ENCODE assay signal across 36 mouse cellular contexts in the genomic region with DNA sequence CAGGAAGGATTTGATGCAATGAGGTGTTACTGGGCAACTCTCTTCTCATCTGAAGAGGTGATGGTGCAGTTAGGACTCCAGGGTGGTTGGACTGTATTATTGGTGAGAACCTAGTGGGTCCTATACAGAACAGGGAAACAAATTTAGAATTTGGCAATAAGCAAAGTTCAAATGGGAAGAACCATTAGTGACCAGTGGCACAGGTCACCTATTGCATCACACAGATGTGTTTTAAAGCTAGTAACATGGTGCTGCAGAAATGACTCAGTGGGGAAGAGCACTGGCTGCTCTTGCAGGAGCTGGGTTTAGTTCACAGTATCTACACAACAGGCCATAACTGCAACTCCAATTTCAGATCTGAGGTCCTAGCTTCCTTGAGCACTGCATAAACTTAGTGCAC. TPM values are rescaled to one million over a fixed set of nuclear protein-coding genes. Genes with fewer than 3 reads are reported as not detected.
DNase-seq lines count a peak whose midpoint lies in the region; ATAC-seq and TF ChIP-seq lines count a peak whose summit lies in the region.
"Had no signal": no experiment of that assay in that cellular context is flagged by ENCODE, and none has a peak within 500 bp of the region (broad histone marks: within the 10 kb centered on the region; RNA-seq: fewer than 3 reads in every experiment).

No protein-coding gene starts in this region.

- ATAC-seq in liver, embryonic 11.5 days (replicated peaks; ENCODE audit: low FRiP score): no peak
- ATAC-seq in liver, embryonic 15.5 days (ENCODE audit: insufficient read depth): peak; percentile 41
- ATAC-seq: forebrain, embryonic 15.5 days; hindbrain, postnatal 0 days; Patski had no signal

- peak; percentile 85 for DNase-seq in liver, adult 2 months (ENCODE audit: extremely low read depth, low read depth, low spot score)
- no peak for DNase-seq in liver, embryonic 11.5 days (ENCODE audit: low spot score)
- DNase-seq in NIH3T3 (ENCODE audit: low read depth) (peak; percentile 29), MN1 (ENCODE audit: low spot score) (no peak)
- DNase-seq in lung, postnatal 14 days: no peak
- DNase-seq in spleen, adult 18-20 months: no peak
- DNase-seq: adrenal gland, adult 2 months; adrenal gland, postnatal 25 days; B cell, adult 2 months; cerebellum, adult 11-12 months; cerebellum, adult 8-10 months; cerebellum, postnatal 10 days; cerebellum, postnatal 36 days; embryo, embryonic 11 days; gastrocnemius, postnatal 10 days; gastrocnemius, postnatal 36 days; heart, adult 2 months; heart, postnatal 14 days; heart, postnatal 4 days had no signal

- H3K4me3 ChIP-seq in liver, adult 2 months (ENCODE audit: insufficient read depth, low read depth, low read length): no peak overlapping the region
- no peak overlapping the region for H3K4me3 ChIP-seq in liver, embryonic 11.5 days (ENCODE audit: low read depth, low read length)
- H3K4me3 ChIP-seq in liver, embryonic 15.5 days (replicated peaks): no peak overlapping the region
- H3K4me3 ChIP-seq: embryonic facial prominence, embryonic 10.5 days; embryonic facial prominence, embryonic 13.5 days; erythroblast, embryonic 14.5 days; forebrain, embryonic 12.5 days; forebrain, embryonic 15.5 days; heart, adult 2 months; heart, embryonic 10.5 days; heart, embryonic 13.5 days had no signal

- no peaks in the 10 kb centered on the region for H3K27me3 ChIP-seq in liver, adult 2 months (ENCODE audit: control insufficient read depth, insufficient read depth, low read length)
- no peaks in the 10 kb centered on the region for H3K27me3 ChIP-seq in liver, embryonic 11.5 days (replicated peaks; ENCODE audit: control insufficient read depth, insufficient read depth, low read length)
- H3K27me3 ChIP-seq in liver, embryonic 15.5 days: no peaks in the 10 kb centered on the region
- H3K27me3 ChIP-seq: embryonic facial prominence, embryonic 13.5 days; forebrain, embryonic 12.5 days; forebrain, embryonic 15.5 days; heart, embryonic 13.5 days; Patski had no signal

- no peaks in the 10 kb centered on the region for H3K9me3 ChIP-seq in liver, embryonic 11.5 days (ENCODE audit: control insufficient read depth, low read length)
- H3K9me3 ChIP-seq in liver, embryonic 15.5 days (replicated peaks): no peaks in the 10 kb centered on the region
- H3K9me3 ChIP-seq: embryonic facial prominence, embryonic 10.5 days; embryonic facial prominence, embryonic 13.5 days; forebrain, embryonic 12.5 days; forebrain, embryonic 15.5 days; heart, embryonic 10.5 days; heart, embryonic 13.5 days had no signal

- TF ChIP-seq POLR2A in liver, adult 2 months (IDR thresholded peaks at IDR 0.05; ENCODE audit: extremely low read depth, insufficient read depth, low read length): no peak

- no peak for TF ChIP-seq CTCF in liver, adult 2 months (IDR thresholded peaks at IDR 0.05; ENCODE audit: low read depth, low read length)

- peaks cover 46% of the 10 kb centered on the region for H3K36me3 ChIP-seq in liver, adult 2 months (ENCODE audit: control insufficient read depth, insufficient read depth, low read length)
- peaks cover 37% of the 10 kb centered on the region for H3K36me3 ChIP-seq in liver, embryonic 11.5 days (ENCODE audit: control insufficient read depth, insufficient read depth, low read length)
- peaks cover 97% of the 10 kb centered on the region for H3K36me3 ChIP-seq in liver, embryonic 15.5 days (replicated peaks)

- H3K27ac ChIP-seq in liver, adult 2 months (replicated peaks; ENCODE audit: insufficient read depth, low read depth, low read length): peak overlapping the region; percentile 81
- H3K27ac ChIP-seq in liver, embryonic 11.5 days (ENCODE audit: low read depth, low read length): no peak overlapping the region
- H3K27ac ChIP-seq in liver, embryonic 15.5 days (replicated peaks): peak overlapping the region; percentile 20; the same call in 1 of the 2 replicates
- H3K27ac ChIP-seq: embryonic facial prominence, embryonic 10.5 days; embryonic facial prominence, embryonic 13.5 days; forebrain, embryonic 12.5 days; forebrain, embryonic 15.5 days; heart, adult 2 months; heart, embryonic 10.5 days; heart, embryonic 13.5 days; hindbrain, embryonic 14.5 days; hindbrain, postnatal 0 days had no signal

- H3K4me1 ChIP-seq in liver, adult 2 months (ENCODE audit: control insufficient read depth, insufficient read depth, low read length): peaks cover 5% of the 10 kb centered on the region
- H3K4me1 ChIP-seq in liver, embryonic 11.5 days (replicated peaks; ENCODE audit: control insufficient read depth, insufficient read depth, low read length): peaks cover 2% of the 10 kb centered on the region; the same call in 1 of the 2 replicates
- H3K4me1 ChIP-seq in liver, embryonic 15.5 days (replicated peaks): peaks cover 39% of the 10 kb centered on the region
- H3K4me1 ChIP-seq: embryonic facial prominence, embryonic 10.5 days; embryonic facial prominence, embryonic 13.5 days; forebrain, embryonic 12.5 days; forebrain, embryonic 15.5 days; heart, embryonic 10.5 days; heart, embryonic 13.5 days had no signal

- no peak overlapping the region for H3K9ac ChIP-seq in liver, adult 2 months (ENCODE audit: low read depth, low read length)
- H3K9ac ChIP-seq in liver, embryonic 11.5 days (ENCODE audit: low read depth, low read length): no peak overlapping the region
- H3K9ac ChIP-seq in liver, embryonic 15.5 days: no peak overlapping the region
- H3K9ac ChIP-seq: embryonic facial prominence, embryonic 13.5 days; forebrain, embryonic 12.5 days; forebrain, embryonic 15.5 days; heart, embryonic 13.5 days; hindbrain, embryonic 14.5 days had no signal

- H3K4me2 ChIP-seq in liver, embryonic 11.5 days: no peak overlapping the region
- H3K4me2 ChIP-seq in liver, embryonic 15.5 days: no peak overlapping the region
- H3K4me2 ChIP-seq: embryonic facial prominence, embryonic 13.5 days; forebrain, embryonic 12.5 days; forebrain, embryonic 15.5 days; heart, embryonic 13.5 days; hindbrain, embryonic 14.5 days had no signal

- H3K79me2 ChIP-seq in liver, adult 2 months (ENCODE audit: control insufficient read depth, insufficient read depth, low read length): no peaks in the 10 kb centered on the region

RNA-seq across cellular contexts. Expression of gene Kctd20, which starts 18.4 kb away (rescaled TPM):
- 22.3 and 24.0 TPM in 2 replicates for total RNA-seq in liver, adult 2 months (2014; rRNA removed)
- polyA plus RNA-seq in liver, adult 2 months (2012; rRNA removed): 17.9 and 18.9 TPM in 2 replicates
- polyA plus RNA-seq in liver, embryonic 11.5 days (2014; fragmentation: Nextera tagmentation; extraction: Ambion mirVana): 75.2 and 89.2 TPM in 2 replicates
- 74.6 and 80.9 TPM in 2 replicates for polyA plus RNA-seq in liver, embryonic 15.5 days (2015; fragmentation: Nextera tagmentation; extraction: Ambion mirVana)

RNA-seq across cellular contexts. Expression of gene Pxt1, which starts 26.5 kb away (rescaled TPM):
- total RNA-seq in liver, adult 2 months (2014; rRNA removed): not detected in 2 replicates
- polyA plus RNA-seq in liver, adult 2 months (2012; rRNA removed): not detected in 2 replicates
- polyA plus RNA-seq in liver, embryonic 11.5 days (2014; fragmentation: Nextera tagmentation; extraction: Ambion mirVana): 0.30 and 0.92 TPM in 2 replicates
- 0.25 and 0.26 TPM in 2 replicates for polyA plus RNA-seq in liver, embryonic 15.5 days (2015; fragmentation: Nextera tagmentation; extraction: Ambion mirVana)
- total RNA-seq: adrenal gland, adult 2 months; adrenal gland, postnatal 25 days; gastrocnemius, adult 18-20 months; gastrocnemius, postnatal 10 days; gastrocnemius, postnatal 36 days; granulocyte monocyte progenitor cell, adult 5-6 weeks; heart, postnatal 4 days; hindbrain, postnatal 0 days; MEL had no signal
- polyA plus RNA-seq: brain, embryonic 14.5 days; cortical plate, adult 2 months; embryonic facial prominence, embryonic 13.5 days; forebrain, embryonic 12.5 days; forebrain, embryonic 15.5 days; hindbrain, embryonic 14.5 days; hindbrain, postnatal 0 days; Patski had no signal

RNA-seq across cellular contexts. Expression of gene Stk38, which starts 37.7 kb away (rescaled TPM):
- total RNA-seq in liver, adult 2 months (2014; rRNA removed): 45.8 and 52.2 TPM in 2 replicates
- polyA plus RNA-seq in liver, adult 2 months (2012; rRNA removed): 52.0 and 54.4 TPM in 2 replicates
- polyA plus RNA-seq in liver, embryonic 11.5 days (2014; fragmentation: Nextera tagmentation; extraction: Ambion mirVana): 83.3 and 90.1 TPM in 2 replicates
- polyA plus RNA-seq in liver, embryonic 15.5 days (2015; fragmentation: Nextera tagmentation; extraction: Ambion mirVana): 41.7 and 46.7 TPM in 2 replicates

RNA-seq across cellular contexts. Expression of gene 4930539E08Rik, which starts 55.0 kb away (rescaled TPM):
- total RNA-seq in liver, adult 2 months (2014; rRNA removed): 0.09 and 0.47 TPM in 2 replicates
- polyA plus RNA-seq in liver, adult 2 months (2012; rRNA removed): 0.10 and 0.11 TPM in 2 replicates
- polyA plus RNA-seq in liver, embryonic 11.5 days (2014; fragmentation: Nextera tagmentation; extraction: Ambion mirVana): 0.08 and 0.48 TPM in 2 replicates
- polyA plus RNA-seq in liver, embryonic 15.5 days (2015; fragmentation: Nextera tagmentation; extraction: Ambion mirVana): 0.07 and 0.08 TPM in 2 replicates
- total RNA-seq: adrenal gland, adult 2 months; adrenal gland, postnatal 25 days; gastrocnemius, adult 18-20 months; gastrocnemius, postnatal 36 days; heart, adult 2 months had no signal
- polyA plus RNA-seq: erythroblast, embryonic 14.5 days; hindbrain, embryonic 11.5 days had no signal

Comparison
In these comparisons a context has a peak if more than half of its experiments do, and no peak if none do; other contexts are left out.
1. DNase-seq: peak in liver, adult 2 months (single experiment) and NIH3T3 (single experiment); none in liver, embryonic 11.5 days (single experiment), lung, postnatal 14 days (single experiment), MN1 (single experiment) and spleen, adult 18-20 months (0 of 2).